Mouse (Mus musculus) central nervous system, embryonic 18 days (tissue): ENCODE data around the gene Ddx10. TPM values are rescaled to one million over a fixed set of nuclear protein-coding genes. Genes with fewer than 3 reads are reported as not detected.

Experiments used
- polyA plus RNA-seq: library from polyadenylated mRNA; depleted of rRNA; stranded (reverse); fragments of >200 nt; gene quantifications from 2 replicates; pipeline ENCODE4 v1.2.3, GENCODE M21; 2012; rRNA removed

Ddx10 gene
- polyA plus RNA-seq: 13.0 and 15.8 TPM in 2 replicates

GRCm38 (mm10) chr9:53247953-53248397 is at the start of gene Ddx10:
Ddx10 (minus strand) TSS chr9:53248053.

Other genes with a start within 250 kb of the Ddx10 start
- gene Exph5, start 53.6 kb upstream of the Ddx10 start, polyA plus RNA-seq: 0.16 TPM in 2 replicates
- 2.3 and 2.8 TPM in 2 replicates for gene Kdelc2, start 136.0 kb upstream of the Ddx10 start, polyA plus RNA-seq
- 0.26 and 0.32 TPM in 2 replicates for gene 4930550C14Rik, start 154.3 kb upstream of the Ddx10 start, polyA plus RNA-seq